Mouse (Mus musculus) testis, adult 2 months (tissue): Measurements from ENCODE around the gene Rdh13.

Experiments used
- CTCF ChIP-seq: fragments of 200-500 bp; IDR thresholded peaks from 2 replicates; pipeline ENCODE4 v1.5.1; 2012; ENCODE audit warnings: low read depth, mild to moderate bottlenecking, inconsistent platforms, low read length, moderate library complexity; ENCODE audit not compliant: control insufficient read depth, insufficient read depth, insufficient replicate concordance
- POLR2A ChIP-seq: fragments of 200-500 bp; IDR thresholded peaks from 2 replicates; pipeline ENCODE4 v1.6.1; 2012; ENCODE audit warnings: low read depth, mild to moderate bottlenecking, inconsistent platforms, low read length, moderate library complexity; ENCODE audit not compliant: control insufficient read depth

GRCm38 (mm10) chr7:4464194-4464824, 18.9 kb upstream of the Rdh13 start:
- TF ChIP-seq CTCF (no peak), POLR2A (no peak)
